Mouse (Mus musculus): ENCODE measurements at regions not wholly inside any gene's neighbourhood (a gene's known extent, or its start where the extent isn't known, plus 50 kb on each side); places are given as distances from the start of the nearest gene placed in this dataset.

DNA sequence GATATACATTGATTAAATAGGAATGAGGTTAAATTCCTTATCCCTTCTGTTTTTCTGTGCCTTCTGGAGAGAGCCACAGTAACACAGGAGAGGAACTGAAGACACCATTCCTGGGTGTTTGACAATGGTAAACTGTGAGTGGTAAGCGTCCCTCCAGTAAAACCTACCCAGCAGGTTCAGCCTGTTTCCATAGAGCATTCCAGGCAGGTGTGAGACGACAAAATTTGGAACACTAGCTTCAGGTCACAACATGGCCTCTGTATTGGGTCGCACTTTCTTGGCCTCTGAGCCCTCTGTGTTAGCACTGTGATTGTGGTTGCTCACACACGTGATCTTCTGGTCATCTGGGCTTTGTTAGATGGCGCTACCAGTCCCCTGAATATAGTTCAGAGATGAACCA lies 73.4 kb downstream of the Cd24a start:
- TF ChIP-seq CTCF (conservative IDR thresholded peaks at IDR 0.05 in 1 of 2, IDR thresholded peaks at IDR 0.05 in 1 of 2; ENCODE audit: low read depth in 2 of 2, low read length in 2 of 2) (no peak), EP300 (IDR thresholded peaks at IDR 0.05; ENCODE audit: low read length) (no peak), POLR2A (IDR thresholded peaks at IDR 0.05; ENCODE audit: low read depth, low read length) (no peak), ZNF384 (IDR thresholded peaks at IDR 0.05; ENCODE audit: low read depth, low read length) (no peak)
